Mouse (Mus musculus) megakaryocyte, embryonic 14.5 days (primary cell): Measurements from ENCODE around the gene Daxx.

Experiments used
- FLI1 ChIP-seq: IDR thresholded peaks from 2 replicates; pipeline ENCODE4 v1.6.1; 2012; ENCODE audit warnings: low read length, inconsistent platforms, mixed read lengths
- GATA1 ChIP-seq: IDR thresholded peaks from 3 replicates; pipeline ENCODE4 v1.6.1; 2012; ENCODE audit warnings: mixed read lengths, low read length, inconsistent platforms, borderline replicate concordance

DNA sequence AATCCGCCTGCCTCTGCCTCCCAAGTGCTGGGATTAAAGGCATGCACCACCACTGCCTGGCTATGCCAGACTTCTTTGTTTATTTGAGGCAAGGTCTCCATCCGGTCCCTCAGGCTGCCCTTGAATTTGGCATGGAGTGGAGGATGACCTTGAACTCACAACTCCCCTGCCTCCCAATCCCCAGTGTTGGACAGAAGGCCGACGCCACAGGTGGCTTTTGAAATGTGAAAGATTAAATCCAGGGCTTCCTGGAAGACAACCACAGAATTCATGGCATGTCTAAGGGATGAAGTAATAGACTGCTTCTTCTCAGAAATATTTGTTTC, 8.3 kb upstream of the Daxx start:
- no peak for TF ChIP-seq GATA1
- TF ChIP-seq FLI1, result no peak
